Mouse (Mus musculus): ENCODE measurements at regions not wholly inside any gene's neighbourhood (a gene's known extent, or its start where the extent isn't known, plus 50 kb on each side); places are given as distances from the start of the nearest gene placed in this dataset.
A peak's percentile ranks its signal among the peaks of the same experiment; 100 is the strongest.

GRCm38 (mm10) chr2:94248948-94249347, 91.2 kb upstream of the Hsd17b12 start:
- TF ChIP-seq MAX (IDR thresholded peaks at IDR 0.05) = no peak
- no peak for TF ChIP-seq USF1 (IDR thresholded peaks at IDR 0.05; ENCODE audit: low read depth)
- TF ChIP-seq CTCF (IDR thresholded peaks at IDR 0.05; ENCODE audit: control insufficient read depth, insufficient read depth, insufficient read length) = no peak
- TF ChIP-seq CEBPB (IDR thresholded peaks at IDR 0.05; ENCODE audit: low read depth) = no peak
- no peak for TF ChIP-seq MYOG (IDR thresholded peaks at IDR 0.05; ENCODE audit: control insufficient read depth, extremely low read depth, insufficient read length)
- no peak for TF ChIP-seq FOSL1 (IDR thresholded peaks at IDR 0.05; ENCODE audit: insufficient read depth, low read length, poor library complexity, severe bottlenecking)
- TF ChIP-seq MYOD1 (IDR thresholded peaks at IDR 0.05; ENCODE audit: control insufficient read depth, insufficient read length, low read depth) = no peak
- H3ac ChIP-seq (ENCODE audit: control insufficient read depth, insufficient read length, low read depth) = no peak overlapping the region
- no peaks in the 10 kb centered on the region for H3K36me3 ChIP-seq (ENCODE audit: control insufficient read depth, insufficient read depth)
- H3K4me3 ChIP-seq (ENCODE audit: insufficient read depth, poor library complexity, severe bottlenecking) = no peak overlapping the region
- H3K79me3 ChIP-seq (ENCODE audit: low read depth) = no peaks in the 10 kb centered on the region
- no peaks in the 10 kb centered on the region for H3K79me2 ChIP-seq (ENCODE audit: control insufficient read depth, insufficient read depth)
- peaks cover 33% of the 10 kb centered on the region for H3K27me3 ChIP-seq (ENCODE audit: control insufficient read depth, insufficient read depth, insufficient read length)

- Histone ChIP-seq H3K36me3 (ENCODE audit: control insufficient read depth, insufficient read depth) (no peaks in the 10 kb centered on the region), H3K79me3 (ENCODE audit: low read depth) (no peaks in the 10 kb centered on the region), H3ac (ENCODE audit: control insufficient read depth, insufficient read length, low read depth) (no peak overlapping the region), H3K4me3 (ENCODE audit: insufficient read depth, poor library complexity, severe bottlenecking) (no peak overlapping the region), H3K27me3 (ENCODE audit: control insufficient read depth, insufficient read depth, insufficient read length) (peaks cover 47% of the 10 kb centered on the region), H3K79me2 (ENCODE audit: control insufficient read depth, insufficient read depth) (no peaks in the 10 kb centered on the region)
- TF ChIP-seq MAX (IDR thresholded peaks at IDR 0.05) (no peak), CTCF (IDR thresholded peaks at IDR 0.05; ENCODE audit: control insufficient read depth, insufficient read depth, insufficient read length) (no peak), MYOD1 (IDR thresholded peaks at IDR 0.05; ENCODE audit: control insufficient read depth, insufficient read length, low read depth) (no peak), CEBPB (IDR thresholded peaks at IDR 0.05; ENCODE audit: low read depth) (no peak)
Measured at GRCm38 (mm10) chr2:94246851-94247471, 89.2 kb upstream of the Hsd17b12 start.

- Histone ChIP-seq H3K36me3 (ENCODE audit: control insufficient read depth, insufficient read depth) (no peaks in the 10 kb centered on the region), H3ac (ENCODE audit: control insufficient read depth, insufficient read length, low read depth) (no peak overlapping the region), H3K79me3 (ENCODE audit: low read depth) (no peaks in the 10 kb centered on the region), H3K27me3 (ENCODE audit: control insufficient read depth, insufficient read depth, insufficient read length) (peaks cover 53% of the 10 kb centered on the region), H3K79me2 (ENCODE audit: control insufficient read depth, insufficient read depth) (no peaks in the 10 kb centered on the region), H3K4me3 (ENCODE audit: insufficient read depth, poor library complexity, severe bottlenecking) (no peak overlapping the region)
- TF ChIP-seq CTCF (IDR thresholded peaks at IDR 0.05; ENCODE audit: control insufficient read depth, insufficient read depth, insufficient read length) (no peak), USF1 (IDR thresholded peaks at IDR 0.05; ENCODE audit: low read depth) (no peak), MYOG (IDR thresholded peaks at IDR 0.05; ENCODE audit: control insufficient read depth, extremely low read depth, insufficient read length) (no peak), MYOD1 (IDR thresholded peaks at IDR 0.05; ENCODE audit: control insufficient read depth, insufficient read length, low read depth) (no peak), CEBPB (IDR thresholded peaks at IDR 0.05; ENCODE audit: low read depth) (no peak), FOSL1 (IDR thresholded peaks at IDR 0.05; ENCODE audit: insufficient read depth, low read length, poor library complexity, severe bottlenecking) (no peak), MAX (IDR thresholded peaks at IDR 0.05) (no peak)
Measured at GRCm38 (mm10) chr2:94246180-94246611, 88.4 kb upstream of the Hsd17b12 start.

GRCm38 (mm10) chr2:94245305-94245959, 87.7 kb upstream of the Hsd17b12 start:
- no peaks in the 10 kb centered on the region for H3K79me2 ChIP-seq (ENCODE audit: control insufficient read depth, insufficient read depth)
- H3K36me3 ChIP-seq (ENCODE audit: control insufficient read depth, insufficient read depth) = no peaks in the 10 kb centered on the region
- H3K4me3 ChIP-seq (ENCODE audit: insufficient read depth, poor library complexity, severe bottlenecking) = no peak overlapping the region
- no peaks in the 10 kb centered on the region for H3K79me3 ChIP-seq (ENCODE audit: low read depth)
- TF ChIP-seq FOSL1 (IDR thresholded peaks at IDR 0.05; ENCODE audit: insufficient read depth, low read length, poor library complexity, severe bottlenecking) (no peak), CTCF (IDR thresholded peaks at IDR 0.05; ENCODE audit: control insufficient read depth, insufficient read depth, insufficient read length) (peak; percentile 62)
- H3K27me3 ChIP-seq (ENCODE audit: control insufficient read depth, insufficient read depth, insufficient read length) = peaks cover 61% of the 10 kb centered on the region
- no peak overlapping the region for H3ac ChIP-seq (ENCODE audit: control insufficient read depth, insufficient read length, low read depth)

GRCm38 (mm10) chr2:94244140-94244539, 86.4 kb upstream of the Hsd17b12 start:
- Histone ChIP-seq H3K27me3 (ENCODE audit: control insufficient read depth, insufficient read depth, insufficient read length) (peaks cover 73% of the 10 kb centered on the region), H3K79me2 (ENCODE audit: control insufficient read depth, insufficient read depth) (no peaks in the 10 kb centered on the region), H3ac (ENCODE audit: control insufficient read depth, insufficient read length, low read depth) (no peak overlapping the region), H3K4me3 (ENCODE audit: insufficient read depth, poor library complexity, severe bottlenecking) (no peak overlapping the region), H3K36me3 (ENCODE audit: control insufficient read depth, insufficient read depth) (no peaks in the 10 kb centered on the region), H3K79me3 (ENCODE audit: low read depth) (no peaks in the 10 kb centered on the region)
- TF ChIP-seq FOSL1 (IDR thresholded peaks at IDR 0.05; ENCODE audit: insufficient read depth, low read length, poor library complexity, severe bottlenecking) (no peak), MYOG (IDR thresholded peaks at IDR 0.05; ENCODE audit: control insufficient read depth, extremely low read depth, insufficient read length) (no peak), MAX (IDR thresholded peaks at IDR 0.05) (no peak), CTCF (IDR thresholded peaks at IDR 0.05; ENCODE audit: control insufficient read depth, insufficient read depth, insufficient read length) (no peak), USF1 (IDR thresholded peaks at IDR 0.05; ENCODE audit: low read depth) (no peak), CEBPB (IDR thresholded peaks at IDR 0.05; ENCODE audit: low read depth) (no peak), MYOD1 (IDR thresholded peaks at IDR 0.05; ENCODE audit: control insufficient read depth, insufficient read length, low read depth) (no peak)

All from C2C12 (cell line).